Mouse (Mus musculus): ENCODE measurements around the gene Lrrc10b.

The Lrrc10b gene
- long read RNA-seq, experiment 1, result 0 reads
- long read RNA-seq, experiment 2, partial matches to known transcripts, result 0 of 1 reads
- long read RNA-seq, experiment 2, other reads (novel, unspliced or antisense), result 0 of 1 reads

DNA sequence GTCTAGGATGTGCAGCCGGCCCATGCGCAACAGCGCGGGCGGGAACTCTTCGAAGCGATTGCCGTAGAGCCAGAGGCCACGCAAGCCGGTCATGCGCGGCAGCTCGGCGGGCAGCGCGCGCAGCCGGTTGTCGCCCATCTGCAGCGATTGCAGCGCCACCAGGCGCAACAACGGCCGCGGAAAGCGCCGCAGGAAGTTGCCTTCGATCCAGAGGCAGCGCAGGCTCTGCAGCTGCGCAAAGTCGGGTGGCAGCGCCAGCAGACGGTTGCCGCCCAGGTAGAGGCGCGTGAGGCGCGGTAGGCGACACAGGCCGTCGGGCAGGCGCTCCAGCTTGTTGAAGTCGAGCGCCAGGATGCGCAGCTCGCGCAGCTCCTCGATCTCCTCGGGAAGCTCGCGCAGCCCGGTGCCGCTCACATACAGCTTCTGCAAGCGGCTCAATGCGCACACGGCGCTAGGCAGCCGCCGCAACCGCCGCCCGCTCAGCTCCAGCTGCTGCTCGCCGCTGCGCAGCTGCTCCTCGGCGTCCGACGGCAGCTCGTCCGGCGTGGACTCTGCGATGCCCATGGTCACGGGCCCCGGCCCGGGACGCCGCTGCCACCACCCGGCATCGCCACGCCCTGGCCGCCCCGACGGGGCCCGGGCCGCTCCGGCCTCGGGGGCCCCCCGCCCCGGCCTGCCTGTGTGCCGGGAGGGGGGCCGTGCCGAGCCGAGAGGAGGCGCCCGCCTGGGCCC lies at the start of gene Lrrc10b:
Gene Lrrc10b (minus strand): TSS at position 722 of the 732 bp plus-strand sequence.
- intact Hi-C loops (cut with DNase I), result no loop called here

GRCm38 (mm10) chr19:10502571-10502970 lies 45.3 kb upstream of the Lrrc10b start:
- intact Hi-C loops (cut with DNase I), result no loop called here

GRCm38 (mm10) chr19:10500581-10500980 lies 43.3 kb upstream of the Lrrc10b start:
- intact Hi-C loops (cut with DNase I), result no loop called here

- intact Hi-C loops (cut with DNase I), result no loop called here
Measured at GRCm38 (mm10) chr19:10497512-10498160, 40.4 kb upstream of the Lrrc10b start.

DNA sequence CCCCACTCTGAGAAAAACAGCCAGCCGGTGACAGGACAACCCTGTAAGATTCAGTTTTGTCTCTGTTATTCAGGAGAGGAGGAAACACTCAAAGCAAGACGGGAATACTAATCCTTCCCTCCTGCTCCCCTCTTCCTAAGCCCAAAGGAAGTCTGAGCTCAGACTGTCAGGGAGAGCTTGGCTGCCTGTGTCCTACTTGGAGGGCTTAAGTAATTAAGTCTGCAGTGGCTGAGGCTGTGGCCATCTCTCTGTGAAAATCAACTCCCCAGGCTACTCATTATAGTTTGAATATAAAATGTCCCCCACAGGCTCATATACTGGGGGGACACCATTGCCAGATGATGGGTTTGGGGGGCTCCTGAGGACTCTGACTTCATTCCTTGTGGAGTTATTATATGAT lies 39.7 kb upstream of the Lrrc10b start:
- intact Hi-C loops (cut with DNase I), result no loop called here

DNA sequence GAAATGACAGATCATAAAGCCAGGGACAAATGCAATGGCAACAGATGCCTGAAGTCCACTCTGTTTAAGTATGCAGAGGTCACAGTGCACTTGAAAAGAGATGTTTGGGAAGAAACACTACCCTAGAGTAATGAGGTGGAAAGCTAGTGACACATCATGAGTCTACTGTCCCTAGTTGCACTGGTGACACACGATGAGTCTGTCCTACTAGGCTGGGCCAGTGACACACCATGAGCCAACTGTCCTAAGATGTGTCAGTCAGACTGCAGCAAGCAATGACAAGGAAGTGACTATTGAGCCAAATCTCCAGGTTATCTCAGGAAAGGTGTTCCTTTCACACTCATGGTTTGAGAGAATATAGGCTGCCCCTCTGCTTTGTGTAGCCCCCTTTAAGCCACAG lies 38.4 kb upstream of the Lrrc10b start:
- intact Hi-C loops (cut with DNase I), result no loop called here

DNA sequence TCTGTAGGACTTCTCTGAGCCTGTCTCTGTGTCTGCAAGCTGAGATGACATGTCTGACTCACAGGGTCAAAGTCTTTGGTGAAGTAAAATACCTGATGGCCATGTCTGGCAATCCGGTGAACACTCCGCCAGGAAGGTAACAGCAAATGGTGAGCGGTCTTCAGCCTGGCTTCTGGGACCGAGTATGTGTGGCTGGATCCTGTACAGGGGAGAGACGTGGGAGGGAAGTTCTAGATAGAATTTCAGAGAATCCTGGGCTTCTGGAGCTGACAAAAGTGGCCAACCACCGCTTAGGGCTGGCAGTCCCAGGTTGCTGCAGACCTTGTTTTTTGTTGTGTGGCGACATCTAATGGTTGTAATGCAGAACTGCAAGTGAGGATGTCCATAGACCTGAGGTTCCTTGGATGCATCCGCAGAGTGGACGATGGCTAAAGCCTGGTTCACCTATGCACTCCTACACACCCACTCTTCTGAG lies 29.0 kb upstream of the Lrrc10b start:
- intact Hi-C loops (cut with DNase I), result loop anchor here (5.0 kb wide), 1 partner anchor 154 kb away; no protein-coding TSS in a partner anchor

- intact Hi-C loops (cut with DNase I), result no loop called here
Measured at GRCm38 (mm10) chr19:10482703-10483102, 25.4 kb upstream of the Lrrc10b start, which contains the start of gene Ppp1r32. Gene Ppp1r32 (minus strand): TSS chr19:10482928.

DNA sequence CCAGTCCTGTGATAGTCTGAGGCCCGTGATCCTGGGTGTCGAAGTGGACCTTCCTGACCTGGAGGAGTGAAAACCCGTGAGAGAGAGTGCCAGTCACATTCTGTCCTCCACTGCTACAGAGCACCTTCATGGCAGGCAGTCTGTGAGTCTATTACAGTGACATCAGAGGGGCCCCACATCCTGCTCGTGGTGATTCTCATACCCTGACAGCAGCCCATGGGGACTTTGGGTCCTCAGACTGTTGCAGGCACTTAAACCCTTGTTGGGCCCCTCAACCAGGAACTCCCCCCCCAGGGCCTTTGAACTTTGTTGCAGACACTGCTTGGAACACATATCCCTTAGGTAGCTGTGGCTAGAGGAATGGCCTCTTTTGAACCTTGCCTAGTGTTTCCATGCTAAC lies 22.3 kb upstream of the Lrrc10b start:
- intact Hi-C loops (cut with DNase I), result no loop called here

DNA sequence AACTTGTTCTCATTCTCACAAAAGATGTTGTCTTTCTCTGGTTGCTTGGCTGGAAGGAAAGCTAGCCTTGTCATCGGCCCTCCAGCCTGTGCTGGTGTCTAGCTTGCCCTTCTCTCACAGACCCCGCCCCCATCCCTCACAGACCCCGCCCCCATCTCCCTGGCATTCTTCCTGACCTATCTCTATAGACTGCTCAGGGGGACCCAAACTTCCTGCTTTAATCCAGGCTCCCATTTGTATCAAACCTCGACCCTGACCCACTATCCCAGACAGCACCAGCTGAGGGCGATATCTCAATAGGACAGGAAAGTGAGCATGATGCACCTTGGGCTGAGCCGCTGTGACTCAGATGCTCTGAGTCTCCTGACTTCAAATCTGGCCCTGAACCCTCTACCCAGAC lies 16.5 kb upstream of the Lrrc10b start:
- intact Hi-C loops (cut with DNase I), result no loop called here

- intact Hi-C loops (cut with DNase I), result no loop called here
Measured at GRCm38 (mm10) chr19:10472958-10473357, 15.7 kb upstream of the Lrrc10b start.

DNA sequence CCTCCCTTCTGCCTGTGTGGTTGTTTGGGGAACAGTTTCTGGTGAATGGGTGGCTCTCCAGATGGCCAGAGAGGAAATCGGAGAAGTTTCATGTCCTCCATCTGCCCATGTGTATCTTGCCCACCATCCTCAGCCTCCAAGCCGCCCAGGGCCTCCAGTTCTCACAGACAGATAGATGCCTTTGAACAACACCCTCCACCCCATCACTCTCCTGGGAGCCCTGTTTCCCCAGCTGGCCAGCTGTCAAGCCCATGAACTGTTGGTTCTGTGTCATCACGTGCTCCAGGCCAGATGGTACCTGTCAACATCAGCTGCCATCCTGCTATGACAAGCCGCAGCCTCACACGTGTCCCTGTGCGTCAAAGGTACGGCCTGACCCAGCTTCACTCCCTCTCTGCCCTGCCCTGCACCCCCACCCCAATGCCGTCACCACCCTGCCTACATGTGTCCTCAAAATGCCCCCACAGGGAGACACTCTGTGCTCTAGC lies 11.9 kb upstream of the Lrrc10b start:
- intact Hi-C loops (cut with DNase I), result no loop called here

DNA sequence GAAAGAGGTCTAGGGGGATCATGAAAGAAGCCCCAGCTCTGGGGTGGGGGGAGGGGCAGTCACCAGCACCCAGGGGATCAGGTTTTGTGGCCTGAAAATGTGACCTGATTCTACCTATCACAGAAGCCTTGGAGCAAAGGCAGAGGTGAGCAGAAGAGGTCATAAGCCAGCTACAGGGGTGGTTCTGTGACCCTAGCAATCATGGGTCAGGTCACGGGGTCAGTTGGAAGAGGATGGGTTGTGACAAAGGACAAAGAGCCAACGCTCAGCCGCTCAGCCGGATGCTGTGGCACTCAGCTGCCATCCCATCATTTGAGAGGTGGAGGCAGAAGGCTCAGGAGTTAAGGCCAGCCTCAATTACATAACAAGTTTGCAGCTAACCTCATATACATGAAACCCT lies 7.2 kb upstream of the Lrrc10b start:
- intact Hi-C loops (cut with DNase I), result no loop called here

DNA sequence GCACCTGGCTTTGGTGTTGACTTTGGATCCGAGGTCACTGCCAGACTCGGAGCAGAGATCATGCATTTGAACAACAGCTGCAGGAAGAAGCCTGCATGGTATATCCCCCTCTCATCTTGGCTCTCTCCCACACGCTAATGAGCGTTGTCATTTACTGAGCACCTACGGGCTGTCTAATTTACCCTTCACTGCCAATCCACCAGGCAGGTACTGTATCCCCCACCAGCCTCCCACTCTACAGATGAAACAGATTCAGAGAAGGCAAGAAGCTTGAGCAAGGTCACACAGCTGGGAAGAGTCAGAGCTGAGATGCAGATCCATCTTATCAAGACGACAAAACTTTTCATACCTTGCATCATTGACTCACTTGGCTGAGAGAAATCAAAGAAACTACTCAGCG lies 4.3 kb upstream of the Lrrc10b start:
- intact Hi-C loops (cut with DNase I), result no loop called here

- intact Hi-C loops (cut with DNase I), result no loop called here
Measured at GRCm38 (mm10) chr19:10459907-10460306, 2.6 kb upstream of the Lrrc10b start.

DNA sequence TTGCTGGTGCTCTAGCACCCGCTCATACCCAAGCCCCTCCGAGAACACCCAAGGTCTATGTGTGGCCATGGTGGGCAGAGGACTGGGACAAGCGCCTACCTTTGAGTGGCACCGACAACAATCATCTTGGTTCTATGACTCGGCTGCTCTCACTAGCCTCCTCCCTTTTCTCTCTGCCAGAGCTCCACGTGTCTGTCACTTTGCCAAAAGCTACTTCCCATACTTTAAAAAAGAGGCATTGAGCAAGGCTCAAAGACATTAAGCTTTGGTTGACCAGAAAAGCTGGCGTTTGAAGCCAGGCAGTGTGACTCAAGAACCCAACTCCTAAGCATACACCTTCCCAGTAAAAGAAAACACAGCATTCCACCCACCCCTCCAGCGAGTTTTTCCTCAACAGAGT lies 823 bp upstream of the Lrrc10b start:
- intact Hi-C loops (cut with DNase I), result no loop called here

DNA sequence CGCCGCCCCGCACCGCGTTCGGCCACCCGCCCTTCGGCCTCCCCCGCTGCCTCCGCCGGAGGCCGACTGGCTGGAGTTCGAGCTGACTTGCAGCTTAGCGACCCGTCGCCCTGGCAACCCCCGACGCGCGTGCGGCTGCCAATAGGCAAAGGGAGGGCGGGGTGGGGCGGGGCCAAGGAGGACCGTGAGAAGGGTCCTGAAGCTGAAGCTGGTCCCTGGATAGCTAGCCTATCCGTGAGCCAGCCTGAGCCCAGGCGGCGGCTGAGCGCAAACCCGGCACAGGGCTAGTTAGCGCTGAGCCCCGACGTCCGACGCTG lies 169 bp upstream of the Lrrc10b start:
- intact Hi-C loops (cut with DNase I), result no loop called here

- intact Hi-C loops (cut with DNase I), result no loop called here
Measured at GRCm38 (mm10) chr19:10455437-10455806, 1.9 kb downstream of the Lrrc10b start.

GRCm38 (mm10) chr19:10454718-10455436 lies 2.4 kb downstream of the Lrrc10b start:
- intact Hi-C loops (cut with DNase I), result no loop called here

DNA sequence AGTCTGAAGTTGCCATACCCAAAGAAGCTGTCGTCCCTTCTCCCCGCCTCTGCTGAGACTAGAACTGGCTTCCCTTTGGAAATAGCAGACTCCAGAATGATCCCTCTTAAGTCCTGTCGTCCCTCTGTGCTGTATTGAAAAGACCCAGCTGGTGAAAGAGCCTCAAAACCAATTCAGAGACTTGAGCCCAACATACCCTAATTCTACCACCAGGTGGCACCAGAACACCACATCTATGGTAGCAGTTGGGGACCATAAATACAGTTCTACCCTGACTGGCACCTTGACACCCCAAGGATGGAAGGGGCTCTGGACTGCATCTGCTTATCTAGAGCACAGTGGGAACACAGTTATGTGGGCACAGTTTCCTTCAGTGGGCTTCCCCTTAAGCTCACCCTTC lies 7.6 kb downstream of the Lrrc10b start:
- intact Hi-C loops (cut with DNase I), result loop anchor here (1.0 to 10.0 kb wide), 2 partner anchors 36 to 195 kb away; no protein-coding TSS in a partner anchor

DNA sequence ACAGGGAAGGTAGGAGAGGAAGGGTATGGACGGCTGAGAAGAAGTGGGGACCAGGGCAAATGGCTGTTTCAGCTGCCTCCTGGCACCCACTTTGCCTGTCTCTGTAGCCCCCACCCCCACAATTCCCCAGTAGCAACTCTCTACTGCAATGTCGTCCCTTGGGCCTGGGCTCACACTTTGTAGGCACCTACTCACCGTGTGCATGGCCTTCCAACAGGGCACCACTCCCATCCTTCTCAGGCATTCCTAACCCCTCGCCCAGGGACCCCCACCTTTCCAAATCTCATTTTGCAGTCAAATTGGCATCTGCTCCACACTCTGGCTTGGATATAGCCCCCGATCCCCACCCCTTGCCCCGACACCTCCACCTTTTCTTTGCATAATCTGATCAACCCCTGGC lies 8.1 kb downstream of the Lrrc10b start:
- intact Hi-C loops (cut with DNase I), result loop anchor here (1.0 to 10.0 kb wide), 2 partner anchors 36 to 194 kb away; no protein-coding TSS in a partner anchor

GRCm38 (mm10) chr19:10448275-10448674 lies 9.0 kb downstream of the Lrrc10b start:
- intact Hi-C loops (cut with DNase I), result loop anchor here (10.0 kb wide), 1 partner anchor 193 kb away; no protein-coding TSS in a partner anchor

Data from adrenal gland (tissue).